Mouse (Mus musculus): ENCODE results near the gene Glrb. TPM values are rescaled to one million over a fixed set of nuclear protein-coding genes. Genes with fewer than 3 reads are reported as not detected.

Gene Glrb
- polyA plus RNA-seq, 1 experiment from 2014 or later, result 1.7 TPM

DNA sequence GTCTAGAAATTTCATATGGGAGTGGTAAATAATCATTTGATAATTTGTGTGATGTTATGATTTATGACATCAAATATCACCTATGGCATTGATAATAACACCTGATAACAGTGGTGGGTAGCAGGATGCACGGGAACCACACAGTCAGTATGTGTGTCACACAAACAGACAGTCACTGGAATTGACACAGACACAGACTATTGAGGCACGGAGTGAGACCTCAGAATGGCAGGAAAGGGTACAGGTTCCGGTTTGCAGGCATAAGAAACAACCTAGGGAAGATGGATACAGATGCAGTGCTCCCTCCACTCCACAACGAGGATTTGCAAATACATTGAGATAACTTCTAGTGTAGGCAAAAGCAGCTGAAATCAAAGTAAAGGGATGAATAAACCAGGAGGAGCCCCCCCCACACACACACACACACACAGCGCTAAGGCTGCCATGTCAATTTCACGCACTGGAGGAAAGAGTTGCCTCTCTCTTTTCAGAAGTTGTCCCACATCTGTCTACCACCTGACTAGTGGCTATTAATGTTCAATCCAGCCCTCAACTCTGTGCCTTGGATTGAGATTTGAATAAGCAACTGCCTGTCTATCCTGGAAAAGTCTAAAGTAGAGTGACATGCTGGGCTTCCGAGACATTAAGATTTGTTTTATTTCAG lies 38.6 kb downstream of the Glrb start:
- Histone ChIP-seq H3K36me3 (ENCODE audit: control insufficient read depth, insufficient read depth) (no peaks in the 10 kb centered on the region), H3K4me3 (ENCODE audit: low read depth, low read length) (no peak overlapping the region), H3K27ac (ENCODE audit: low read depth, low read length) (no peak overlapping the region), H3K4me2 (replicated peaks; ENCODE audit: low read depth) (no peak overlapping the region), H3K9me3 (ENCODE audit: control insufficient read depth) (no peaks in the 10 kb centered on the region), H3K9ac (ENCODE audit: low read depth, low read length) (no peak overlapping the region), H3K4me1 (replicated peaks; ENCODE audit: control insufficient read depth, insufficient read depth, low read length) (no peaks in the 10 kb centered on the region), H3K27me3 (replicated peaks; ENCODE audit: control insufficient read depth, insufficient read depth, low read length) (no peaks in the 10 kb centered on the region)
- no peak for ATAC-seq
- TF ChIP-seq CTCF (IDR thresholded peaks at IDR 0.05; ENCODE audit: low read depth), result no peak
- WGBS, result 88% methylated on average over 7 of the region's 7 CpGs

GRCm38 (mm10) chr3:80874081-80874480 lies 39.4 kb downstream of the Glrb start:
- no peak for ATAC-seq
- no peaks in the 10 kb centered on the region for H3K36me3 ChIP-seq (ENCODE audit: control insufficient read depth, insufficient read depth)
- no peaks in the 10 kb centered on the region for H3K27me3 ChIP-seq (replicated peaks; ENCODE audit: control insufficient read depth, insufficient read depth, low read length)
- WGBS, result 67% methylated on average over 5 of the region's 5 CpGs
- TF ChIP-seq CTCF (IDR thresholded peaks at IDR 0.05; ENCODE audit: low read depth), result no peak
- no peaks in the 10 kb centered on the region for H3K4me1 ChIP-seq (replicated peaks; ENCODE audit: control insufficient read depth, insufficient read depth, low read length)
- H3K9ac ChIP-seq (ENCODE audit: low read depth, low read length), result no peak overlapping the region
- no peak overlapping the region for H3K4me2 ChIP-seq (replicated peaks; ENCODE audit: low read depth)
- H3K9me3 ChIP-seq (ENCODE audit: control insufficient read depth), result no peaks in the 10 kb centered on the region
- H3K4me3 ChIP-seq (ENCODE audit: low read depth, low read length), result no peak overlapping the region
- no peak overlapping the region for H3K27ac ChIP-seq (ENCODE audit: low read depth, low read length)

- Histone ChIP-seq H3K4me2 (replicated peaks; ENCODE audit: low read depth) (no peak overlapping the region), H3K9ac (ENCODE audit: low read depth, low read length) (no peak overlapping the region), H3K36me3 (ENCODE audit: control insufficient read depth, insufficient read depth) (no peaks in the 10 kb centered on the region), H3K27ac (ENCODE audit: low read depth, low read length) (no peak overlapping the region), H3K27me3 (replicated peaks; ENCODE audit: control insufficient read depth, insufficient read depth, low read length) (no peaks in the 10 kb centered on the region), H3K4me1 (replicated peaks; ENCODE audit: control insufficient read depth, insufficient read depth, low read length) (no peaks in the 10 kb centered on the region), H3K4me3 (ENCODE audit: low read depth, low read length) (no peak overlapping the region), H3K9me3 (ENCODE audit: control insufficient read depth) (no peaks in the 10 kb centered on the region)
- TF ChIP-seq CTCF (IDR thresholded peaks at IDR 0.05; ENCODE audit: low read depth), result no peak
- ATAC-seq, result no peak
- WGBS, result 94% methylated on average over 1 of the region's 1 CpGs
These were observed 41.8 kb downstream of the Glrb start for GRCm38 (mm10) chr3:80871472-80872171.

DNA sequence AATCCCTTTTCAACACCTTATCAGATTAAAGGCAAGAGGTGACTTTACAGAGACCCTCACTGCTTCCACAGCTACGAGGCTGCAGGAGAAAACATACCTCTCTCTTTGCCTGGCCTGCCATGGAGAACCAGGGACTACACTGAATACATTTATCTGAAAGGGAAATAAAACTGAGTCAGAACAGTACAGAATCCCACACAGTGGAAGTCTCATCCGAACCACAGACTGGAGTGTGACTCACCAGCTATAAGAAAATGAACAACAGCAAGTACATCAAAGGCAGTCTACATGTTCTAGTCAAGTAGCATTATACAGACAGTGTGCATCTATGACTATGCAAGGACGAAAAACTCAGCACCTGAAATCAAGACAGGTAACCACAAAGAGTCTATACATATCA lies 46.1 kb downstream of the Glrb start:
- Histone ChIP-seq H3K27ac (ENCODE audit: low read depth, low read length) (no peak overlapping the region), H3K4me3 (ENCODE audit: low read depth, low read length) (no peak overlapping the region), H3K36me3 (ENCODE audit: control insufficient read depth, insufficient read depth) (no peaks in the 10 kb centered on the region), H3K9me3 (ENCODE audit: control insufficient read depth) (no peaks in the 10 kb centered on the region), H3K4me1 (replicated peaks; ENCODE audit: control insufficient read depth, insufficient read depth, low read length) (no peaks in the 10 kb centered on the region), H3K9ac (ENCODE audit: low read depth, low read length) (no peak overlapping the region), H3K27me3 (replicated peaks; ENCODE audit: control insufficient read depth, insufficient read depth, low read length) (no peaks in the 10 kb centered on the region), H3K4me2 (replicated peaks; ENCODE audit: low read depth) (no peak overlapping the region)
- ATAC-seq, result no peak
- no peak for TF ChIP-seq CTCF (IDR thresholded peaks at IDR 0.05; ENCODE audit: low read depth)
- 78% methylated on average over 3 of the region's 3 CpGs for WGBS

GRCm38 (mm10) chr3:80852912-80853507 lies 60.5 kb downstream of the Glrb start:
- Histone ChIP-seq H3K9ac (ENCODE audit: low read depth, low read length) (no peak overlapping the region), H3K36me3 (ENCODE audit: control insufficient read depth, insufficient read depth) (no peaks in the 10 kb centered on the region), H3K4me3 (ENCODE audit: low read depth, low read length) (no peak overlapping the region), H3K4me2 (replicated peaks; ENCODE audit: low read depth) (no peak overlapping the region), H3K27ac (ENCODE audit: low read depth, low read length) (no peak overlapping the region), H3K4me1 (replicated peaks; ENCODE audit: control insufficient read depth, insufficient read depth, low read length) (no peaks in the 10 kb centered on the region), H3K27me3 (replicated peaks; ENCODE audit: control insufficient read depth, insufficient read depth, low read length) (no peaks in the 10 kb centered on the region), H3K9me3 (ENCODE audit: control insufficient read depth) (no peaks in the 10 kb centered on the region)
- TF ChIP-seq CTCF (IDR thresholded peaks at IDR 0.05; ENCODE audit: low read depth), result no peak
- WGBS, result 56% methylated on average over 3 of the region's 3 CpGs
- ATAC-seq, result no peak

DNA sequence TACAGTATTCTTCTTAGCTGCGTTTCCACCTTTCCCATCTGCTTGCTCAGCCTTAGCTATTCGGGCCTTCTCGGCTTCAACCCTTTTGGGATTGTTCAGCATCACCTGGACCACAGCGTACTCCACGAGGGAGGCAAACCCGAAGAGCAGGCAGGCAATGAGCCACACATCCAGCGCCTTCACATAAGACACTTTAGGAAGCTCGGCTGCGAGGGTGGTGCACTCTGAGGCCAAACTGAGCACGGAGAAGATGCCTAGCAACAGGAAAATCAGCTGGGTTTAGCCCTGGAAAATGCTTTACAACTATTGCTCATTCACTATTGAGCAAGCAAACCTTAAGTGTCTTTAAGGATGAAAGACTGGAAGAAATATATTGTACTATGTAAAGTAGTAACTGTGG lies 62.5 kb downstream of the Glrb start:
- Histone ChIP-seq H3K4me3 (ENCODE audit: low read depth, low read length) (no peak overlapping the region), H3K27me3 (replicated peaks; ENCODE audit: control insufficient read depth, insufficient read depth, low read length) (no peaks in the 10 kb centered on the region), H3K27ac (ENCODE audit: low read depth, low read length) (no peak overlapping the region), H3K4me1 (replicated peaks; ENCODE audit: control insufficient read depth, insufficient read depth, low read length) (no peaks in the 10 kb centered on the region), H3K4me2 (replicated peaks; ENCODE audit: low read depth) (no peak overlapping the region), H3K9ac (ENCODE audit: low read depth, low read length) (no peak overlapping the region), H3K9me3 (ENCODE audit: control insufficient read depth) (no peaks in the 10 kb centered on the region), H3K36me3 (ENCODE audit: control insufficient read depth, insufficient read depth) (no peaks in the 10 kb centered on the region)
- TF ChIP-seq CTCF (IDR thresholded peaks at IDR 0.05; ENCODE audit: low read depth), result no peak
- ATAC-seq, result no peak
- 78% methylated on average over 10 of the region's 10 CpGs for WGBS

Data from intestine, postnatal 0 days (tissue).